Mouse (Mus musculus) intestine, embryonic 14.5 days (tissue): ENCODE measurements around the gene Clk3. TPM values are rescaled to one million over a fixed set of nuclear protein-coding genes. Genes with fewer than 3 reads are reported as not detected.

Source experiments
- ATAC-seq: fragments of 200-750 bp; cut with Nextera tagmentation; replicated peaks from 2 replicates; pipeline ENCODE4 v1.8.0; 2017; ENCODE audit warnings: low read depth, moderate number of reproducible peaks, moderate TSS enrichment, moderate library complexity; ENCODE audit not compliant: low FRiP score, low TSS enrichment
- DNase-seq: peaks from one replicate; pipeline ENCODE4 v3.0.0-alpha.2; 2018; ENCODE audit warnings: low spot score
- H3K27ac ChIP-seq: fragments of 300-500 bp; sonication (generic); 2 replicates; pipeline ENCODE4 v1.5.1; 2014; ENCODE audit warnings: low read depth, mild to moderate bottlenecking, control low read depth
- H3K27me3 ChIP-seq: fragments of 300-500 bp; sonication (generic); replicated peaks from 2 replicates; pipeline ENCODE4 v1.6.1; 2014; ENCODE audit warnings: low read length, control low read depth; ENCODE audit not compliant: control insufficient read depth, insufficient read depth
- H3K36me3 ChIP-seq: fragments of 300-500 bp; sonication (generic); 2 replicates; pipeline ENCODE4 v1.6.1; 2014; ENCODE audit warnings: low read length, control low read depth; ENCODE audit not compliant: control insufficient read depth, insufficient read depth
- H3K4me1 ChIP-seq: fragments of 300-500 bp; sonication (generic); replicated peaks from 2 replicates; pipeline ENCODE4 v1.6.1; 2014; ENCODE audit warnings: low read length, control low read depth, mixed read lengths; ENCODE audit not compliant: control insufficient read depth, insufficient read depth
- H3K4me2 ChIP-seq: fragments of 300-500 bp; sonication (generic); 2 replicates; pipeline ENCODE4 v1.6.1; 2014; ENCODE audit warnings: low read length
- H3K4me3 ChIP-seq: fragments of 300-500 bp; sonication (generic); 2 replicates; pipeline ENCODE4 v1.5.1; 2014; ENCODE audit warnings: low read depth, low read length, control low read depth, mixed read lengths
- H3K9ac ChIP-seq: fragments of 300-500 bp; sonication (generic); 2 replicates; pipeline ENCODE4 v1.6.1; 2014; ENCODE audit warnings: mild to moderate bottlenecking, low read length
- H3K9me3 ChIP-seq: fragments of 300-500 bp; sonication (generic); 2 replicates; pipeline ENCODE4 v1.6.1; 2016; ENCODE audit warnings: low read length, control low read depth; ENCODE audit not compliant: control insufficient read depth
- WGBS: fragments of 180-500 bp; shearing (Covaris S2); extraction: QIAGEN DNeasy Blood & Tissue Kit; methylation state at CpG from one replicate; pipeline ENCODE4 v1.1.7; 2014; 5-methylcytosine and 5-hydroxymethylcytosine counted together
- polyA plus RNA-seq: library from polyadenylated mRNA; unstranded; fragments of >200 nt; fragmentation: Nextera tagmentation; extraction: Ambion mirVana; gene quantifications from 2 replicates; pipeline ENCODE4 v1.2.1, GENCODE M21; 2014

Gene Clk3
- polyA plus RNA-seq, 1 experiment from 2014 or later, result 64.2 TPM

DNA sequence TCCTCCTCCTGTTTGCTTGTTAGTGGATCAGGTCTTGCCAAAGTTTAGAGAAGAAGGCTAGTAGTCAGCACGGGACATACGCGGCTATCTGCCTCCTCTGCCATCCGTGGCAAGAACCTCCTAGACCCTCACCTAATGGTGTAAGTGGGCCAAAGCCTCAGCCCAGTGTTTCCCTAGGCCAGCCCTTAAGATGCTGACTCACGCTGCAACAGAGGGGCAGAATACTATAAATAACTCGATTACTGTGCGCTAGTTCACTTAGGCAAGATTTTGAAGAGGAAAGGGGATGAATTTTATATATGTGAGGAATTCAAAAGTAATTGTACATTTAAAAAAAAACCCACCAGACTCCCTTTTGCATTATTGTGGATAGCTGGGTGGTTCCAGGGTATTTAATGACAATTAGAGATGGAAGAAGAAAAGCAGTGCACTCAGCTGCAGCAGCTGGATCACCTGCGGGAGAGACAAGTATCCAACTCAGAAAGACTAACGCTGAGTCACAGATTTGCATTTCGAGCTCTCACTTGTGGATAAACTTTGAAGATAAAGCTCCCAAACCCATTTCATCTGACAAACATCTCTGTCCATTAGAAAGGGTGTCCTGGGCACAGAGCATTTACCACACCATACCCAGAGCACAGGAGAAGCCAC lies 39.6 kb upstream of the Clk3 start:
- Histone ChIP-seq H3K9me3 (no peaks in the 10 kb centered on the region), H3K4me2 (no peak overlapping the region), H3K9ac (no peak overlapping the region), H3K4me1 (peaks cover 27% of the 10 kb centered on the region), H3K36me3 (no peaks in the 10 kb centered on the region), H3K4me3 (no peak overlapping the region), H3K27me3 (no peaks in the 10 kb centered on the region), H3K27ac (no peak overlapping the region)
- ATAC-seq, result no peak
- no peak for DNase-seq
- 59% methylated on average over 10 of the region's 10 CpGs for WGBS

DNA sequence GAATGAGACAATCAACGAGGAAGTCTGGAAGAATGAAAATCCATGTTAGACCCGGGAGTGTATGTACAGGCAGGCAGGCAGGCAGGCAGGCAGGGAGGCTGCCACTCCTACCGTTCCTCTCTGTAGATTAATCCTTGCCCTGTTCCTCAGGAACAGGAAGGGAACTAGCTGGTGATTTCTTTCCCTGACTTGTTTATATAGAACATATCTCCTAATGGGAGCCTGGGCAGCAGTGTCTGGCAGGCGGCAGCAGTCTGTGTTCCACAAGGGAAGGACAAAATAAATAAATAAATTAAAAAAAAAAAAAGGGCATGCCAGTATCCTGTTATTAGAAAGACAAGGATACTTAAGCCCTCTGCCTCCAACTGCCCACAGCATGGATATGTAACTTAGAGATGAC lies 38.2 kb upstream of the Clk3 start:
- DNase-seq, result no peak
- Histone ChIP-seq H3K4me3 (no peak overlapping the region), H3K9ac (no peak overlapping the region), H3K27ac (0 out of 2 replicates have a peak overlapping the region, but pooled peaks have one; percentile 9), H3K4me2 (no peak overlapping the region), H3K4me1 (peaks cover 27% of the 10 kb centered on the region), H3K9me3 (no peaks in the 10 kb centered on the region), H3K36me3 (no peaks in the 10 kb centered on the region), H3K27me3 (no peaks in the 10 kb centered on the region)
- WGBS, result 4% methylated on average over 4 of the region's 4 CpGs
- ATAC-seq, result no peak

DNA sequence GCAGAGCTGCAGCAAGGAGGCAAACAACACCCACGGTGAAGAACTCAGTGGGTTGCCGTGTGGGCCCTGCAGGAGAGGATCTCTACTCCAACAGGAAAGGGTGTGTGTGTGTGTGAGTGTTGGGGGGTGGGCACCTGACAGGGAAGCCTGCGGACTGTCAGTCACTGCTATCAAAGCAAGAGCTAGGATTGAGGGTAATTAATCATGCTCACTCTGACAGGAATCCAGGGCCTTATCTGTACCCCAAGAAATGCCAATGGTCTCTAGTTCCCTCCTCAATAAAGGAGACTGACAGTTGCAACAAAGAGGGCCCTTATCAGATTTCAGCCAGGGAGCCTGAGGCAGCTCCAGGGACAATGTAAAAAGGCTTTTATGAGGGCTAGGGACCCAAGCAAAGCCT lies 37.4 kb upstream of the Clk3 start:
- WGBS, result 16% methylated on average over 3 of the region's 3 CpGs

DNA sequence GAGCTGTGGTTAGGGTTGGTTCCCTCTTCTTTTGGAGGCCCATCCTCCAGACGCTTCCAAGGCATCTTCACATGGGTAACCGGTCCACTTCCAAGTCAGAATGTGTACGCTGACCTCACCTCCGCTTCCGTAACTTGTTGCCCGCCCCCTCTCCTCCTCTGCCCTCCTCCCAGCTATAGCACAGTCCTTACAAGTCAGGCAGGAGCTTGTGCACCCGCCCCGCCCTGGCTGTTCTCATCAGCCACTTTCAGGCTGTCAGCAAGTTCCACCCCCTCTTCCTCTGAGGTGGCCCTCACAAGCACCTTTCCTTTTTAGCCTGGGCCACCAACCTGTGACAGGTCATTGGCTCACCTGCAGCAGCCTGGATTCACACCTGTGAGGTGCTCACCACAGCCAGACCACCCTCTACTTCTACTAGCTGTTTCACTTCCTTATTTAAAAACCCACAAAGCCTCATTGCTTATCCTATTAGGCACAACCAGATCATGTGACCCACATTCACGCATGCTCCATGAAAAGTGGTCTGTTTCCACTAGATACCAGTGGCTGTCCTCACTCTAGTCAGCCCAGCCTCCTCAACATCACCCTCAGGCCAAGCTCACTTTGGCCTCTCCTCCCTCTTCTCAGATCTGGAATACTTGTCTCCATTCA lies 34.8 kb upstream of the Clk3 start:
- H3K4me2 ChIP-seq, result no peak overlapping the region
- H3K9me3 ChIP-seq, result no peaks in the 10 kb centered on the region
- WGBS, result 88% methylated on average over 9 of the region's 9 CpGs
- H3K27me3 ChIP-seq, result no peaks in the 10 kb centered on the region
- H3K4me1 ChIP-seq, result peaks cover 23% of the 10 kb centered on the region
- peaks cover 14% of the 10 kb centered on the region for H3K36me3 ChIP-seq
- DNase-seq (no peak), ATAC-seq (no peak)
- no peak overlapping the region for H3K27ac ChIP-seq
- no peak overlapping the region for H3K4me3 ChIP-seq
- no peak overlapping the region for H3K9ac ChIP-seq

More for the DNA sequence above, 37.4 kb upstream of the Clk3 start:
- H3K36me3 ChIP-seq, result no peaks in the 10 kb centered on the region
- no peak overlapping the region for H3K4me2 ChIP-seq
- no peak overlapping the region for H3K27ac ChIP-seq
- H3K4me3 ChIP-seq, result no peak overlapping the region
- no peak overlapping the region for H3K9ac ChIP-seq
- H3K27me3 ChIP-seq, result no peaks in the 10 kb centered on the region
- H3K4me1 ChIP-seq, result peaks cover 27% of the 10 kb centered on the region
- no peaks in the 10 kb centered on the region for H3K9me3 ChIP-seq
- ATAC-seq, result 0 out of 2 replicates have a peak, but pooled peaks have one; percentile 50
- no peak for DNase-seq

DNA sequence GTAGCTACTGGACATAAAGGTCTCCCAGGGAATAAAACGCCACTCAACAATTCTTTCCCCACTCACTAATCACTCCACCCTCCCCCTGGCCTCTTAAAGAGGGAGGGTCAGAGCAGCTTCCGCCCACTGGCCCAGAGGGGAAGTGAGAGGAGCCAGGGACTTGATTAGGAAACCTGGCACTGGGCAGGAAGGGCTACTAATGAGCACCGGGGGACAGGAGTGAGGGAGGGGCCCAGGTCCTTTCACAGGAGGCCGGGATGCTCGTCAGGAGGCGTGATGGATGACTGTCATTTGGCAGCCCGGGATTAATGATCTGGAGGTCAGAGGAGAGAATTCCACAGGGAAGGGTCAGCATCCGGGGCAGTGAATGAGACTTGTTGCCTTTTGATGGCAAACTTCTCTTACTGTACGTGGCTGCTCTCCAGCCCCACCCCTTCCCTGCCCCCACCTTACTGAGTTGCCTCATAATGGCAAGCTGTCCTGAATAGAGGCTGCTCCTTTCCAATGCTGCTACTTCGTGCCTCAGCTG lies 33.1 kb upstream of the Clk3 start:
- 25% methylated on average over 10 of the region's 10 CpGs for WGBS
- ATAC-seq (no peak), DNase-seq (no peak)
- Histone ChIP-seq H3K9me3 (no peaks in the 10 kb centered on the region), H3K4me3 (no peak overlapping the region), H3K36me3 (peaks cover 20% of the 10 kb centered on the region), H3K4me2 (no peak overlapping the region), H3K9ac (no peak overlapping the region), H3K27ac (no peak overlapping the region), H3K4me1 (peaks cover 16% of the 10 kb centered on the region), H3K27me3 (no peaks in the 10 kb centered on the region)

DNA sequence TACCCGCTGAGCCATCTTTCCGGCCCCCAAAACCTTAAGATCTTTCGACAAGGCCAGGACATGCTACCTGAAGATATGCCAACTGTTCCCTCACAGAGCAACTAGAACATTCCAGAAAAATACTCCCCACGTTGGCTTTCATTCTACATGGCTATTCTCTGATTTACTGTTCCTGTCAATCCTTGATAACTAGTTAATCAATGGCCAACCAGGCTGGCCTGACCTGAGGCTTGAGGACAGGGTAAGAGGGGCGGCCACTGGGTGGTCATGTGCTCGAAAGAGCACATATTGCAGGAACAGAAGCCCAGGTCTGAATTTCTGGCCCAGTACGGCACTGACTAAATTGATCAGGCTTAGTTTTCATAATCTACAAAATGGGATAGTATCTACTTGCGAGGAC lies 31.8 kb upstream of the Clk3 start:
- Histone ChIP-seq H3K4me2 (no peak overlapping the region), H3K9ac (no peak overlapping the region), H3K27ac (no peak overlapping the region)

DNA sequence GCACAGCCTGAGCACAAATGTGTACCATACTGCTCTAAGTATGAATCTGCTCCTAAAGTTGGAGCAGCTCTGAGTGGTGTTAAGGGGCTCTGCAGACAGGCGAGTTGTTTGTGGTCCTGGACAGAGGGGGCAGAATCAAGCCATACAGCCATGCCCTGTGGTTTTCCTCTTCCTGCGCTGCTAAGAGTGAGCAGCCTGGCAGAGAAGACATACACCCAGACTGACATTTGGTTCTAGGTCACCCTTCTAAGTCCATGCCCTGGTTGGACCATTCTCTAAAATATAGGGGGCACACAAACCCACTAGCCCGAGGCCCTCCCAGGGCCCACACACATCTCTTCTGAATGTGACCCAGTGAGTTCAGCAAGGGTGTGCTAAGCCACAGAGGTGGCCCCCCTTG lies 24.1 kb upstream of the Clk3 start:
- no peaks in the 10 kb centered on the region for H3K27me3 ChIP-seq
- 0 out of 2 replicates have a peak, but pooled peaks cover 8% of the 10 kb centered on the region for H3K36me3 ChIP-seq
- no peak overlapping the region for H3K4me2 ChIP-seq
- H3K4me3 ChIP-seq, result no peak overlapping the region
- no peak overlapping the region for H3K9ac ChIP-seq
- ATAC-seq (no peak), DNase-seq (no peak)
- H3K4me1 ChIP-seq, result no peaks in the 10 kb centered on the region
- 88% methylated on average over 3 of the region's 3 CpGs for WGBS
- no peak overlapping the region for H3K27ac ChIP-seq
- H3K9me3 ChIP-seq, result no peaks in the 10 kb centered on the region

More for the DNA sequence above, 31.8 kb upstream of the Clk3 start:
- Histone ChIP-seq H3K27me3 (no peaks in the 10 kb centered on the region), H3K9me3 (no peaks in the 10 kb centered on the region), H3K4me1 (peaks cover 3% of the 10 kb centered on the region), H3K4me3 (no peak overlapping the region), H3K36me3 (peaks cover 23% of the 10 kb centered on the region)
- 87% methylated on average over 8 of the region's 8 CpGs for WGBS
- no peak for DNase-seq
- no peak for ATAC-seq

DNA sequence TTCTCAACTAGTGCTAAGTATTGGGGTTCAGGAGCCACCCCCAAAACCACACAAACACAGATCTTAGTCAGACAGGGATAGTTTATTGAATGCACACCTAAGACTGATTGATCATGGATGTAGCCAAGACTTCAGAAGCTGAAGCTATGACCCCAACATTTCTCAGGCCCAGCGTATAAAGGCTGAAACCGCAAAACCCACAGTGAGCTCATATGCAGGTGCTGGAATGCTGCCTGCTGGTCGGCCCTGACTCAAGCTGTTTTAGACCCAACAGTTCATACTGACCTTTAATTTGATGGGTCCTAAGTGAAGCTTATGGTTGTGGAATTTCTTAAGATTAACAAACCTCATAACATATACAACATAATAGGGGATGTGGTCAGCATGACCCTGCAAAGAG lies 17.0 kb upstream of the Clk3 start:
- H3K4me2 ChIP-seq, result no peak overlapping the region
- 86% methylated on average over 3 of the region's 3 CpGs for WGBS
- H3K27me3 ChIP-seq, result no peaks in the 10 kb centered on the region
- no peak overlapping the region for H3K4me3 ChIP-seq
- DNase-seq (no peak), ATAC-seq (no peak)
- no peak overlapping the region for H3K9ac ChIP-seq
- H3K4me1 ChIP-seq, result no peaks in the 10 kb centered on the region
- no peak overlapping the region for H3K27ac ChIP-seq
- H3K9me3 ChIP-seq, result no peaks in the 10 kb centered on the region
- no peaks in the 10 kb centered on the region for H3K36me3 ChIP-seq

DNA sequence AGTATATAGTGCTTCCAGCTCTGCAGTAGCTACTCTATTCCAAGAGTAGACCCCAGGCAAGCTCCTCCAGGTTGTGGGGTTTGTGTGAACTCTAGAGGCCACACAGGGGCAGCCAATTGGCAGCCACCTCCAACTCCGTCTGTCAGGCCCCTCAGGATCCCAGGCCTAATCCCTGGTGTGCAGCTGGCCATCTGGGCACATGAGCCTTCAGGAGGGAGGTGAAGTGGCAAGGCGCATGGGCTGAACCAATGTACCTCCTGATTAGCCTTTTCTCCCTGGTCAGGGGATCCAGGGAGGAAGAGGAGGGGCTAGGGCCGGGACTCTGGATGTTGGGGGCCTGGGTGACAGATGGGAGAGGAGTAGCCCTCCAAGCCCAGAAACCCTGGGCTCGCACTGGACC lies 10.1 kb upstream of the Clk3 start:
- no peak for ATAC-seq

More for the DNA sequence above, 10.1 kb upstream of the Clk3 start:
- Histone ChIP-seq H3K27me3 (no peaks in the 10 kb centered on the region), H3K36me3 (no peaks in the 10 kb centered on the region), H3K4me1 (no peaks in the 10 kb centered on the region), H3K4me2 (no peak overlapping the region), H3K9me3 (no peaks in the 10 kb centered on the region), H3K4me3 (no peak overlapping the region), H3K9ac (no peak overlapping the region), H3K27ac (no peak overlapping the region)
- no peak for DNase-seq
- WGBS, result 63% methylated on average over 4 of the region's 4 CpGs
